Mouse (Mus musculus): ENCODE results near the gene Gm15294. TPM values are rescaled to one million over a fixed set of nuclear protein-coding genes. Genes with fewer than 3 reads are reported as not detected.

The Gm15294 gene
- not detected for total RNA-seq (2021)

DNA sequence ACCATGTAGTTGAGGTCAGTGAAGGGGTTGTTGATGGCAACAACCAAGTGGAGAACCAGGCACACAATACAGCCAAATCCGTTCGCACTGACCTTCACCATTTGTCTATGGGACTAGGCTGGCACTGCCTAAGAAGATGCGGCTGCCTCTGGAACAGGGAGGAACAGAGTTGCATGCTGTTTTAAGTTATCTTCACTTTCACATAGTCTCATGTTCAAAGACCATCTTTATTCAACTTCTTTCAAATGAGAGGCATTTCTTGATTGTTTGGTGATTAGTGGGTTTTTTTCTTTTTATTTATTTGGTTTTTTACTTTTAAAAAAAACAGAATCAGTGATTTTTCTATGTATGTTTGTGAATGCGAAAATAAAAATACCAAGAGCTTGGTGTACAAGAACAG is at the start of gene Gm15294:
Gene Gm15294 (minus strand): TSS at position 101 of the 400 bp plus-strand sequence.
- no peak for DNase-seq (ENCODE audit: extremely low spot score in 1 of 2, low spot score in 1 of 2)

DNA sequence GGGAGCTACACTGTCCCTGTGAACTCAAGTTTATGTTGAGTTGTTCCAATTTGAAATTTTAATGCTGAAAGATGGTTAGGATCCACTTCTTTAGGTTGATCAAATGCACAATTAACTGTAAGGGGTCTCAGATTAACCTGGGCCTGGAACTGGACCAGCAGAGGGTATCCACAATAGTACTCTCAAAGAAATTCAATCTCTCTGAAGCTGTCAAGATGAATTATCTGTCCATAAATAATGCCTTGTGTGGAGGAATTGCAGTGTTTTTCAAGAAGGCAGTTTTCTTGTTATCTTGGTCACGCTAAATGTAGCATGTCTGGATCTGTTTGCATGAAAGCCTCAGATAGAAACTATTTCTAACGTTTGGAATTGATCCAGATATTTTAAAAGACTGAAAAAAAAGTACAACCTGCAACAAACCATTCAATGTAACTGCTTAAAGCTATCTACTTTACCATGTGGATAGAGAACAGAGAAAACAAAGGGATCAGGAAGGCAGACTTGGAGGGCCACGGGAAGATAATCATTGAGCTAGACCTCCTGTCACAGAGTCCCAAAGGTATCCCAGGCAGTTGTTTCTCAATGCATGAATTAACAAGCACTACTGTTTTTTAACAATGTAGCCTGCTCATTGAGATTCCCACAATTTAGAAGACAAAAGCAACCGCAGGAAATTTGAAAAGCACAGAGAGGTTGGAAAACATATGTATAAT is 9.5 kb upstream of the Gm15294 start:
- DNase-seq (ENCODE audit: extremely low spot score in 1 of 2, low spot score in 1 of 2) = no peak

DNA sequence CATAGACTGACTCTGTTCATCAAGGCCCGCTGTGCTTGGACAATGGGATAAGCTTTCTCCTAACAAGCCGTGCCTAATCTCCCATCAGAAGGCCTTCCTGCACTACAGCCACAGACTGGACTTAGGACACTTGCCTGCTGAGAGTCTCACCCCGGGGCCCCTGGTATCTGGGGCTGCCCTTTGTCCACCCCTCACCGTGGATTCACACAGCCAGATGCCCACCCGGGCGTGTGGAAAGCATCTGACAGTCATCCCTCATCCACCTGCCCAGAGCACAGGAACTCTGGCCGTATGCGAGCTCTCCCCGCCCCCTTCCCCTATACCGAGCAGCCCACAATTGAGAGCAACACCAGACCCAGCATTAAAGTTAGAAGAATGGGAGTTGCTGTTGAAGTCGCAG is 1.0 kb downstream of the Gm15294 start:
- no peak for DNase-seq (ENCODE audit: extremely low spot score in 1 of 2, low spot score in 1 of 2)

DNA sequence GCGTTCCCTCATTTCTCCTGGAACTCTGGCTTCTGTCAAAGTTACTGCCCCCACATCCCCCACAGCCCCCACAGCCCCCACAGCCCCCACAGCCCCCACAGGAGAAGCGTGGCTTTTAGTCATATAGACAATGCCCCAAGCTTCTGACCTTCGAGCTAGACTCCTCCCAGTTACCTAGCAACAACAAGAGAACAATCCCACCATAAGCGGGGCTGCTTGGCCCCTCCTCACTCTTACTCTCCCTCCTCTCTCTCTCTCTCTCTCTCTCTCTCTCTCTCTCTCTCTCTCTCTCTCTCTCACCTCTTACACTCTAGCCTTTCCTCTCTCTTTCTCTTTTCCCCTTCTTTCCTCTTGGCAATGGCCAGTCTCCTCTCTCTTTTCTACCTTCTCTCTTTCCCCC is 1.4 kb downstream of the Gm15294 start:
- no peak for DNase-seq (ENCODE audit: extremely low spot score in 1 of 2, low spot score in 1 of 2)

DNA sequence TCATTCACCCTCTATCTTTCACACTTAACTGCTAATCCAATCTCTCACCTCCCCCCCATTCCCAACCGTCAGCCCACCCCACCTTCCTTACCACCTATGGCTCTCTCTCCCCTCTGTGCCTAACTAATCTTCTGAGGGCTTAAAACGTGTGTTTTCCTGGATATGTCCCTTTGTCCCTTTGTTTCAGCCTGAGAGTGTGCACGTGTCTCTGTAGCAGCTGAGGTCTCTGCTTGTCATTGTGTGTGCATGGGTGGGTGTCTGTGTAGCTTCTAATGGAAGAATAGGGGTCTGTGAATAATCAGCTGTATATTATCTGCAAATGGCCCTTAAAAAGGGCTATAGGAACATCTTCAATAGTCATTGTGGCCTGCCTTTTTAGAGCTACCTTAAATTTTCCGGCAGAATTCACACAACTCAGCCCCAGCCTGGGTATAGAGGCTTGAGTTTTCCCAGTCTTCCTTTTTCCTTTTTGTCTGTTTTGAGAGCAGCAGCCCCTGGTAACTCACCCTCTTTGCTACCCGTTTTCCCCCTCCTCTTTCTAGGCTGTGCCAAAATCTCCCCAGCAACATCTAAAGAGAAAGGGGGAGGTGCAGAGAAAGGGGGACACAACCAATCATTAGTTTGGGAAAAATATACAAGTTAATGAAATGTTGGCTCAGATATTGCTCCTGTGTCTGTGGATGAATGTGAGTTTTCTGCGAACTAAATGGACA is 19.2 kb downstream of the Gm15294 start:
- no peak for DNase-seq (ENCODE audit: extremely low spot score in 1 of 2, low spot score in 1 of 2)

Other genes with a start within 250 kb of the Gm15294 start
- gene Irs4, start 150.0 kb downstream of the Gm15294 start, total RNA-seq (2021) = under 1 TPM; 0.05 to 0.22 TPM

All from layer of hippocampus, postnatal 25 days (tissue).